ENCODE assay signal across 9 mouse cellular contexts in the genomic region with DNA sequence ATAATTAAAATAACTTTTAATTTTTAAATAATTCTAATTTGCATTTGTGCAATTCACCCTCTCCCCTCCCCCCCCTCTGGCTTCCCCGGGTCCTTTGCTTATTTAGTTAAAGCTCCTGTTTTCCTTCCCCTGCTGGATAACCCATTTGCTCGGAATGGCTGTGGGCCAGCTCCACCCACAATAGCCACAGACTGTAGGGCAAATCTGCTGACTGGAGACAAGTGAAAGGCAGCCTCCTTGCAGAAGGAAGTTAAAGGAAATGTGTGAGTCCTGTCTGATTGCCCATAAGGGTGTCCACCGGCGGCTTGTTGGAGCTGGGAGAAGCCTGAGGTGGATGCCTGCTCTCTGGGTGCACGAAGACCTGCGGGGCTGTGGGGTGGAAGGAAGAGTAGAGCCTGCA.
DNase-seq lines count a peak whose midpoint lies in the region; ATAC-seq and TF ChIP-seq lines count a peak whose summit lies in the region.
"Had no signal": no experiment of that assay in that cellular context is flagged by ENCODE, and none has a peak within 500 bp of the region (broad histone marks: within the 10 kb centered on the region; RNA-seq: fewer than 3 reads in every experiment).

No protein-coding gene starts in this region.

- H3K4me3 ChIP-seq in neural tube, embryonic 12.5 days = no peak overlapping the region
- H3K4me3 ChIP-seq in forebrain, embryonic 14.5 days (ENCODE audit: low read depth, low read length) = no peak overlapping the region
- no peak overlapping the region for H3K4me3 ChIP-seq in hindbrain, embryonic 13.5 days
- no peak overlapping the region for H3K4me3 ChIP-seq in lung, postnatal 0 days (ENCODE audit: low read depth, low read length)
- H3K4me3 ChIP-seq in stomach, postnatal 0 days (ENCODE audit: low read depth, low read length) = no peak overlapping the region

- no peaks in the 10 kb centered on the region for H3K9me3 ChIP-seq in neural tube, embryonic 12.5 days
- no peaks in the 10 kb centered on the region for H3K9me3 ChIP-seq in forebrain, embryonic 14.5 days (replicated peaks; ENCODE audit: control insufficient read depth, low read length)
- no peaks in the 10 kb centered on the region for H3K9me3 ChIP-seq in hindbrain, embryonic 13.5 days
- H3K9me3 ChIP-seq in lung, postnatal 0 days (ENCODE audit: low read length) = no peaks in the 10 kb centered on the region
- H3K9me3 ChIP-seq in stomach, postnatal 0 days (ENCODE audit: control insufficient read depth, low read length) = no peaks in the 10 kb centered on the region
- H3K9me3 ChIP-seq: G1E had no signal

- TF ChIP-seq EP300 in lung, postnatal 0 days (IDR thresholded peaks at IDR 0.05) = no peak
- no peak for TF ChIP-seq EP300 in stomach, postnatal 0 days (optimal IDR thresholded peaks at IDR 0.05)

- H3K9ac ChIP-seq in neural tube, embryonic 12.5 days = no peak overlapping the region
- H3K9ac ChIP-seq in forebrain, embryonic 14.5 days (ENCODE audit: low read length) = no peak overlapping the region
- H3K9ac ChIP-seq in hindbrain, embryonic 13.5 days = 0 out of 2 replicates have a peak overlapping the region, but pooled peaks have one; percentile 4
- H3K9ac ChIP-seq in lung, postnatal 0 days (replicated peaks; ENCODE audit: low read depth) = no peak overlapping the region
- H3K9ac ChIP-seq in stomach, postnatal 0 days (ENCODE audit: low read length) = no peak overlapping the region

- ATAC-seq in neural tube, embryonic 12.5 days (ENCODE audit: low FRiP score, low read depth) = no peak
- peak; percentile 58 for ATAC-seq in forebrain, embryonic 14.5 days
- ATAC-seq in hindbrain, embryonic 13.5 days (ENCODE audit: low FRiP score) = peak; percentile 29; the same call in 1 of the 2 replicates
- ATAC-seq in lung, postnatal 0 days = peak; percentile 60
- no peak; the same call in 1 of the 2 replicates for ATAC-seq in stomach, postnatal 0 days (ENCODE audit: low FRiP score, low TSS enrichment)

- no peaks in the 10 kb centered on the region for H3K36me3 ChIP-seq in neural tube, embryonic 12.5 days
- no peaks in the 10 kb centered on the region for H3K36me3 ChIP-seq in forebrain, embryonic 14.5 days (ENCODE audit: control insufficient read depth, insufficient read depth, low read length)
- H3K36me3 ChIP-seq in hindbrain, embryonic 13.5 days = no peaks in the 10 kb centered on the region
- H3K36me3 ChIP-seq in lung, postnatal 0 days (ENCODE audit: insufficient read depth, low read length) = no peaks in the 10 kb centered on the region
- no peaks in the 10 kb centered on the region for H3K36me3 ChIP-seq in stomach, postnatal 0 days (ENCODE audit: control insufficient read depth, insufficient read depth, low read length)
- H3K36me3 ChIP-seq: G1E had no signal

- WGBS in neural tube, embryonic 12.5 days = 49% methylated on average over 6 of the region's 6 CpGs
- 21% methylated on average over 6 of the region's 6 CpGs for WGBS in forebrain, embryonic 14.5 days
- WGBS in hindbrain, embryonic 13.5 days = 50% methylated on average over 6 of the region's 6 CpGs
- 20% methylated on average over 6 of the region's 6 CpGs for WGBS in lung, postnatal 0 days
- 26% methylated on average over 6 of the region's 6 CpGs for WGBS in stomach, postnatal 0 days

- H3K4me2 ChIP-seq in neural tube, embryonic 12.5 days (replicated peaks) = 0 out of 2 replicates have a peak overlapping the region, but pooled peaks have one; percentile 5
- peak overlapping the region; percentile 20; the same call in 1 of the 2 replicates for H3K4me2 ChIP-seq in forebrain, embryonic 14.5 days (ENCODE audit: low read length)
- no peak overlapping the region for H3K4me2 ChIP-seq in hindbrain, embryonic 13.5 days
- no peak overlapping the region; the same call in 1 of the 2 replicates for H3K4me2 ChIP-seq in lung, postnatal 0 days (replicated peaks; ENCODE audit: low read depth, low read length)
- no peak overlapping the region for H3K4me2 ChIP-seq in stomach, postnatal 0 days (replicated peaks; ENCODE audit: low read depth)

- TF ChIP-seq CTCF in lung, postnatal 0 days (IDR thresholded peaks at IDR 0.05) = no peak
- no peak for TF ChIP-seq CTCF in stomach, postnatal 0 days (IDR thresholded peaks at IDR 0.05; ENCODE audit: low read depth)

- no peak overlapping the region for H3K27ac ChIP-seq in neural tube, embryonic 12.5 days
- H3K27ac ChIP-seq in forebrain, embryonic 14.5 days (ENCODE audit: low read depth, low read length) = peak overlapping the region; percentile 74
- H3K27ac ChIP-seq in hindbrain, embryonic 13.5 days = peak overlapping the region; percentile 45
- no peak overlapping the region for H3K27ac ChIP-seq in lung, postnatal 0 days (ENCODE audit: low read length)
- H3K27ac ChIP-seq in stomach, postnatal 0 days (replicated peaks) = no peak overlapping the region; the same call in 1 of the 2 replicates

- H3K27me3 ChIP-seq in neural tube, embryonic 12.5 days (replicated peaks) = no peaks in the 10 kb centered on the region; the same call in 1 of the 2 replicates
- no peaks in the 10 kb centered on the region for H3K27me3 ChIP-seq in forebrain, embryonic 14.5 days (replicated peaks; ENCODE audit: control insufficient read depth, insufficient read depth, low read length)
- 0 out of 2 replicates have a peak, but pooled peaks cover 7% of the 10 kb centered on the region for H3K27me3 ChIP-seq in hindbrain, embryonic 13.5 days
- H3K27me3 ChIP-seq in lung, postnatal 0 days (replicated peaks; ENCODE audit: insufficient read depth, low read length) = no peaks in the 10 kb centered on the region
- no peaks in the 10 kb centered on the region for H3K27me3 ChIP-seq in stomach, postnatal 0 days (ENCODE audit: control insufficient read depth, insufficient read depth, low read length)

- DNase-seq in neural tube, embryonic 10.5 days (ENCODE audit: extremely low spot score, low spot score) = no peak
- peak; percentile 79 for DNase-seq in forebrain, embryonic 14.5 days (ENCODE audit: low spot score)
- DNase-seq in layer of hippocampus, adult 9-11 months = peak; percentile 68
- DNase-seq in lung, postnatal 0 days (ENCODE audit: low spot score) = peak; percentile 53
- DNase-seq in stomach, postnatal 0 days (ENCODE audit: low spot score) = peak; percentile 45
- no peak for DNase-seq in testis, postnatal 14 days (ENCODE audit: low spot score)

- H3K4me1 ChIP-seq in neural tube, embryonic 12.5 days = peaks cover 22% of the 10 kb centered on the region
- H3K4me1 ChIP-seq in forebrain, embryonic 14.5 days (ENCODE audit: control insufficient read depth, insufficient read depth, low read length) = peaks cover 24% of the 10 kb centered on the region
- peaks cover 34% of the 10 kb centered on the region for H3K4me1 ChIP-seq in hindbrain, embryonic 13.5 days (replicated peaks)
- no peaks in the 10 kb centered on the region for H3K4me1 ChIP-seq in lung, postnatal 0 days (ENCODE audit: insufficient read depth, low read depth, low read length)
- H3K4me1 ChIP-seq in stomach, postnatal 0 days (replicated peaks; ENCODE audit: control insufficient read depth, insufficient read depth) = peaks cover 2% of the 10 kb centered on the region; the same call in 1 of the 2 replicates

Comparison
In these comparisons a context has a peak if more than half of its experiments do, and no peak if none do; other contexts are left out.
1. ATAC-seq: peak in forebrain, embryonic 14.5 days (single experiment), hindbrain, embryonic 13.5 days (single experiment) and lung, postnatal 0 days (single experiment); none in neural tube, embryonic 12.5 days (single experiment) and stomach, postnatal 0 days (single experiment).
2. H3K27ac ChIP-seq: peak in forebrain, embryonic 14.5 days (single experiment) and hindbrain, embryonic 13.5 days (single experiment); none in neural tube, embryonic 12.5 days (single experiment), lung, postnatal 0 days (single experiment) and stomach, postnatal 0 days (single experiment).
3. H3K4me2 ChIP-seq: peak in neural tube, embryonic 12.5 days (single experiment) and forebrain, embryonic 14.5 days (single experiment); none in hindbrain, embryonic 13.5 days (single experiment), lung, postnatal 0 days (single experiment) and stomach, postnatal 0 days (single experiment).
4. DNase-seq: peak in forebrain, embryonic 14.5 days (single experiment), layer of hippocampus, adult 9-11 months (single experiment), lung, postnatal 0 days (single experiment) and stomach, postnatal 0 days (single experiment); none in neural tube, embryonic 10.5 days (single experiment) and testis, postnatal 14 days (single experiment).